Mouse (Mus musculus) G1E (cell line): ENCODE measurements around the gene Zeb2. TPM values are rescaled to one million over a fixed set of nuclear protein-coding genes. Genes with fewer than 3 reads are reported as not detected.

ENCODE experiments used
- ATAC-seq: 2 replicates; pipeline ENCODE4 v1.8.0; 2016; ENCODE audit warnings: mild to moderate bottlenecking; ENCODE audit not compliant: insufficient number of reproducible peaks, poor library complexity, low FRiP score, severe bottlenecking; ENCODE audit errors: extremely low read depth
- DNase-seq: peaks from one replicate; pipeline ENCODE4 v3.0.0; 2012; ENCODE audit warnings: low spot score
- H3K27me3 ChIP-seq: 2 replicates; pipeline ENCODE4 v1.6.1; 2012; ENCODE audit warnings: mild to moderate bottlenecking, low read length, inconsistent platforms; ENCODE audit not compliant: insufficient read depth
- H3K36me3 ChIP-seq: replicated peaks from 2 replicates; pipeline ENCODE3; 2012; ENCODE audit warnings: mild to moderate bottlenecking, inconsistent platforms
- H3K4me1 ChIP-seq: 2 replicates; pipeline ENCODE4 v1.6.1; 2012; ENCODE audit warnings: low read depth, low read length, inconsistent platforms, mixed read lengths; ENCODE audit not compliant: insufficient read depth
- H3K4me3 ChIP-seq: 2 replicates; pipeline ENCODE4 v1.5.1; 2012; ENCODE audit warnings: low read depth, mild to moderate bottlenecking, inconsistent platforms, low read length, moderate library complexity, mixed read lengths
- H3K9me3 ChIP-seq: replicated peaks from 2 replicates; pipeline ENCODE4 v1.6.1; 2012; ENCODE audit warnings: inconsistent platforms
- CTCF ChIP-seq: IDR thresholded peaks from 2 replicates; pipeline ENCODE4 v1.5.1; 2012; ENCODE audit warnings: low read depth, low read length, inconsistent platforms, mixed read lengths
- GATA1 ChIP-seq: IDR thresholded peaks from 2 replicates; pipeline ENCODE4 v1.6.1; 2012; ENCODE audit warnings: borderline replicate concordance, low read length, inconsistent platforms, mixed read lengths
- GATA2 ChIP-seq: IDR thresholded peaks from 2 replicates; pipeline ENCODE4 v1.6.1; 2012; ENCODE audit warnings: low read depth, low read length, inconsistent platforms, borderline replicate concordance
- POLR2AphosphoS5 ChIP-seq: IDR thresholded peaks from 2 replicates; pipeline ENCODE4 v1.6.1; 2012; ENCODE audit warnings: low read depth, low read length, inconsistent platforms; ENCODE audit not compliant: insufficient replicate concordance
- TAL1 ChIP-seq: conservative IDR thresholded peaks from 2 replicates; pipeline ENCODE4 v1.6.1; 2012; ENCODE audit warnings: low read depth, low read length, inconsistent platforms, mixed read lengths
- polyA plus RNA-seq: library from polyadenylated mRNA; stranded (reverse); fragments of >175 nt; gene quantifications from 2 replicates; pipeline ENCODE4 v1.2.3, GENCODE M21; 2012
- total RNA-seq, 2 experiments: library from RNA; stranded (forward) in 1 of 2; stranded (reverse) in 1 of 2; fragments of 200-1000 nt in 1 of 2; fragments of >200 nt in 1 of 2; fragmentation: Nextera tagmentation in 1 of 2; gene quantifications; 2 replicates each; pipeline ENCODE4 v1.2.3; 2014 to 2017

Zeb2 gene
- total and polyA plus RNA-seq, 3 experiments: 5.6 to 216 (median 79.0) TPM

DNA sequence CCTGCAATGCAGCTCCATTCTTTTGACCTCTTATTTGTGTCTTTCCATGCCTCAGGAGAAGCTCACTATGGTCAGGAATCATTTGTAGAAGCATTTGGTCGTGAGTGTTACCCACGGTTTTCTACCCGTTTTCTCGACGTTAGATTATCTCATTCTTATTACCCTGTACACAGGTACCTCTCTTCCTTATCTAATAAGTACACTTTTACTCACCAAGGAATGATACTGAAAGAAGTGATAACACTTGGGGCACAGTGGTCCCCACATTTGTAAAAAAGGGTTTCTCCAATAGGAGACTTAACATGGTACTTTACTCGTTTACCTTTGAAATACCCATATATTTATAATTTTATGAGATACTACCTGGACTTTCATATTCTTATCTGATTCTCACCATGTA, 161.7 kb downstream of the Zeb2 start:
- Histone ChIP-seq H3K36me3 (no peaks in the 10 kb centered on the region), H3K4me3 (no peak overlapping the region), H3K4me1 (peaks cover 26% of the 10 kb centered on the region), H3K27me3 (no peaks in the 10 kb centered on the region), H3K9me3 (no peaks in the 10 kb centered on the region)
- TF ChIP-seq TAL1: no peak
- TF ChIP-seq GATA2: no peak
- no peak for TF ChIP-seq GATA1
- no peak for TF ChIP-seq POLR2AphosphoS5
- TF ChIP-seq CTCF: no peak
- DNase-seq (no peak), ATAC-seq (no peak)

DNA sequence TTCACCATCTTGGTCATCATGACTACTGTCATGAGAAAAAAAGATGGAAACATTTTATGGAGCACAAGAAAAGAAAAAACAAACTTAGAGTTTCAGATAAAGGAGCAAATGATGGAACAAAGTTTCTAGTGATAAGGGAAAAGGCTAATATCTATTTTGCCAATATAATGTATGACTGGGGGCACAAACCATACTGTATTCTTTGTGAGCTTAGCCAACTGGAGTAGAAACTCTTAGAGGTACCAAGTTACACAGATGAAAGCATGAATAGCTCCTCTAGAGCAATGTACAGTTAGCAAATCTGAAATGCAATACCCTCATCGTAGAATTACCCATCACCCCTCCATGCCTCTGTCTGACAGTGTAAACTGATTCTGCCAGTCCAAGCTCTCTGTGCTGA, 163.0 kb downstream of the Zeb2 start:
- no peak for TF ChIP-seq GATA2
- no peak for ATAC-seq
- Histone ChIP-seq H3K4me1 (peaks cover 26% of the 10 kb centered on the region), H3K9me3 (no peaks in the 10 kb centered on the region), H3K27me3 (no peaks in the 10 kb centered on the region), H3K36me3 (no peaks in the 10 kb centered on the region), H3K4me3 (no peak overlapping the region)
- no peak for DNase-seq

DNA sequence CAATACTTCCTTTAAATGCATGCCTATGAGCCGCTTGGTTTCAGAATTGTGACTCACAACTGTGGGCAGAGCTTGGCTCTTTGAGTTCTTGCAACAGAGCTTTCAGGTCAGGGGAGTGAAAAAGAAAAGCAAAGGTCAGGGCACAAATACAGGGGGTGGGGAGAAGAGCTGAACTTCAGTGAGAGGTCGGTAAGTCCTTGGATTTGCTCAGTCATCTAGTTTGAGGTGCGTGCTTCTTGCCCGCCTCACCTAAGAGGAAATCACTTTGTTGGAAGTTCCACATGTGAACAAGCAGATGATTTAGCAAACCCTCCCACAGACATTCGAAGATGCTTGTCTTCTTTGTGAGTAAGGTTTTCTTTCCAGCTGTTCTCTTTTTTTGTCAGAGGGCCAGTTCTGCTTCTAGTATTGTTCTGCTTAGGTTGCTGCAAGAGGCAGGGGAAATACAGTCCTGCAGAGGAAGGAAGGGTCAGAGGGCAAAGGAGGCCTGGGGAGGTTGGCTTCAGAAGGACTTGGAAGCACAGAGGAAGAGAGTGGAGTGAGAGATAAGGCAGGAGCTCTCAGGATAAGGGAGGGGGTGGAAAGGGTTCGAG, 164.3 kb downstream of the Zeb2 start:
- peak; percentile 38; the same call in 1 of the 2 replicates for ATAC-seq
- no peaks in the 10 kb centered on the region for H3K9me3 ChIP-seq
- no peaks in the 10 kb centered on the region for H3K36me3 ChIP-seq
- no peak for DNase-seq
- no peaks in the 10 kb centered on the region for H3K27me3 ChIP-seq
- TF ChIP-seq CTCF: no peak
- H3K4me1 ChIP-seq: peaks cover 26% of the 10 kb centered on the region
- H3K4me3 ChIP-seq: no peak overlapping the region

- no peak for DNase-seq
- no peak overlapping the region for H3K4me3 ChIP-seq
- no peaks in the 10 kb centered on the region for H3K27me3 ChIP-seq
- no peaks in the 10 kb centered on the region for H3K9me3 ChIP-seq
- ATAC-seq: no peak
- H3K36me3 ChIP-seq: no peaks in the 10 kb centered on the region
- TF ChIP-seq CTCF (no peak), GATA2 (no peak), GATA1 (no peak), TAL1 (no peak), POLR2AphosphoS5 (no peak)
- peaks cover 26% of the 10 kb centered on the region for H3K4me1 ChIP-seq
Measured at GRCm38 (mm10) chr2:44951651-44952213, 165.5 kb downstream of the Zeb2 start.

DNA sequence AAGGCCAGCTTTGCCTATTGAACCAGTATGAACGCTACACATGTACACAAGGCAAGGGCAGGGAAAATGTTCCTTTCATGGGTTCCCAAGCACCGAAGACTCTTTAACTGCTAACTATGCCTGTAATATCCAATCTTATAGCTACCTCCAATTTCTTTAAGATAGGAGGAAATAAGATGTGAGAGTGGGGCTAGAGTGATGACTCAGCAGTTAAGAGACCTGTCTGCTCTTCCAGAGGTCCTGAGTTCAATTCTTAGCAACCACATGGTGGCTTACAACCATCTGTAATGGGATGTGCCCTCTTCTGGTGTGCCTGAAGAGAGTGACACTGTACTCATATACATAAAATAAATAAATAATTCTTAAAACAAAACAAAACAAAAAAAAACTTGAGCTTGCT, 172.5 kb downstream of the Zeb2 start:
- no peaks in the 10 kb centered on the region for H3K27me3 ChIP-seq
- H3K9me3 ChIP-seq: no peaks in the 10 kb centered on the region
- ATAC-seq: no peak
- H3K4me3 ChIP-seq: no peak overlapping the region
- no peak for DNase-seq
- H3K4me1 ChIP-seq: no peaks in the 10 kb centered on the region
- no peak for TF ChIP-seq POLR2AphosphoS5
- no peak for TF ChIP-seq TAL1
- no peak for TF ChIP-seq GATA2
- no peak for TF ChIP-seq CTCF
- no peak for TF ChIP-seq GATA1
- no peaks in the 10 kb centered on the region for H3K36me3 ChIP-seq

Other genes starting within 250 kb of the Zeb2 start
- 41.8 and 47.1 TPM in 2 replicates for gene Gtdc1, start 189.7 kb downstream of the Zeb2 start, total RNA-seq (2014; fragmentation: Nextera tagmentation)
- gene Gtdc1, start 189.7 kb downstream of the Zeb2 start, total RNA-seq (2017): 22.2 and 28.7 TPM in 2 replicates
- 1.3 and 1.7 TPM in 2 replicates for gene Gtdc1, start 189.7 kb downstream of the Zeb2 start, polyA plus RNA-seq